Mouse (Mus musculus) bone marrow, adult 2 months (tissue): Measurements from ENCODE around the gene Colgalt2.

Experiments used
- CTCF ChIP-seq: fragments of 200-500 bp; IDR thresholded peaks from 2 replicates; pipeline ENCODE4 v1.5.1; 2011; ENCODE audit warnings: low read length, control low read depth; ENCODE audit not compliant: control insufficient read depth, insufficient read depth
- POLR2A ChIP-seq: fragments of 200-500 bp; IDR thresholded peaks from 2 replicates; pipeline ENCODE4 v1.6.1; 2011; ENCODE audit warnings: low read depth, mild to moderate bottlenecking, control low read depth, low read length, borderline replicate concordance; ENCODE audit not compliant: control insufficient read depth

DNA sequence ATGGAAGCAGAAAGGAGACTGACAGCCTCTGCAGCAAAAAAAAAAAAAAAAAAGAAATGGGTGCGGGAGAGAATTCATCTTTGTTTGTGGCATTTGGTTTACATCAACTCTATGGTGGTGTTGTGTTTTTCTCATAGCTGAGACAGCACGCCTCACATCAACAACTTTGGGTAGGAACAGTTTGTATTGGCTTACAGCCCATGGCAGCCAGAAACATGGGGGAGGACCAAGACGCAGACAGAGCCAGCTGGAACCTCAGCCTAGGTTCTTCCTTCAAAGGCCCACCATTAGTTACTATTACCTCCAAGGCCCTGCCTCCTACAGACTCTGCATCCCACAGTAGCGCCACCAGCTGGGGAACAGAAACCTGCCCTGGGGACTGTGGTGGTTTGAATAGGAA is 42.9 kb upstream of the Colgalt2 start:
- TF ChIP-seq CTCF (no peak), POLR2A (no peak)
